ENCODE assay signal across 26 mouse cellular contexts in genomic region chr2:163778896-163779295, GRCm38 (mm10). TPM values are rescaled to one million over a fixed set of nuclear protein-coding genes. Genes with fewer than 3 reads are reported as not detected.
"Had no signal": no experiment of that assay in that cellular context is flagged by ENCODE, and none has a peak within 500 bp of the region (broad histone marks: within the 10 kb centered on the region; RNA-seq: fewer than 3 reads in every experiment).

No protein-coding gene starts in this region.

- H3K4me1 ChIP-seq: kidney, embryonic 15.5 days; limb, embryonic 10.5 days; limb, embryonic 13.5 days; liver, embryonic 12.5 days; liver, embryonic 15.5 days; midbrain, embryonic 15.5 days; neural tube, embryonic 12.5 days had no signal

- DNase-seq: kidney, adult 8-10 months; kidney, postnatal 14 days; kidney, postnatal 4 days; liver; lung, adult 2 months; lung, postnatal 14 days; lung, postnatal 4 days; right cerebral cortex, postnatal 14 days; right cerebral cortex, postnatal 4 days; thymus, adult 2 months; thymus, postnatal 14 days; thymus, postnatal 4 days had no signal

- H3K9me3 ChIP-seq: kidney, embryonic 15.5 days; limb, embryonic 10.5 days; limb, embryonic 13.5 days; liver, embryonic 12.5 days; liver, embryonic 15.5 days; midbrain, embryonic 12.5 days; midbrain, embryonic 15.5 days; neural tube, embryonic 12.5 days; neural tube, embryonic 15.5 days had no signal

- H3K27me3 ChIP-seq: kidney, embryonic 15.5 days; midbrain, embryonic 15.5 days; neural tube, embryonic 12.5 days; neural tube, embryonic 15.5 days had no signal

- H3K4me3 ChIP-seq: kidney, embryonic 15.5 days; limb, embryonic 10.5 days; limb, embryonic 13.5 days; liver, embryonic 12.5 days; liver, embryonic 15.5 days; midbrain, embryonic 12.5 days; midbrain, embryonic 15.5 days; neural tube, embryonic 12.5 days; neural tube, embryonic 15.5 days had no signal

- H3K4me2 ChIP-seq: kidney, embryonic 15.5 days; limb, embryonic 13.5 days; liver, embryonic 12.5 days; liver, embryonic 15.5 days; midbrain, embryonic 12.5 days; midbrain, embryonic 15.5 days; neural tube, embryonic 12.5 days; neural tube, embryonic 15.5 days had no signal

- H3K9ac ChIP-seq: kidney, embryonic 15.5 days; limb, embryonic 13.5 days; liver, embryonic 12.5 days; liver, embryonic 15.5 days; midbrain, embryonic 12.5 days; midbrain, embryonic 15.5 days; neural tube, embryonic 12.5 days; neural tube, embryonic 15.5 days had no signal

- ATAC-seq: liver, embryonic 12.5 days; midbrain, embryonic 15.5 days had no signal

- H3K27ac ChIP-seq: kidney, embryonic 15.5 days; limb, embryonic 10.5 days; limb, embryonic 13.5 days; liver, embryonic 12.5 days; liver, embryonic 15.5 days; midbrain, embryonic 12.5 days; midbrain, embryonic 15.5 days; neural tube, embryonic 12.5 days; neural tube, embryonic 15.5 days; stomach, postnatal 0 days had no signal

- H3K36me3 ChIP-seq: kidney, embryonic 15.5 days; limb, embryonic 10.5 days; limb, embryonic 13.5 days; liver, embryonic 12.5 days; liver, embryonic 15.5 days; midbrain, embryonic 12.5 days; midbrain, embryonic 15.5 days; neural tube, embryonic 12.5 days; neural tube, embryonic 15.5 days had no signal

RNA-seq across cellular contexts. Expression of gene Ccn5, which starts 41.8 kb away (rescaled TPM):
- total RNA-seq: layer of hippocampus, adult 18-20 months; layer of hippocampus, postnatal 25 days; left cerebral cortex, adult 18-20 months; left cerebral cortex, postnatal 25 days had no signal
